Mouse (Mus musculus): ENCODE measurements at regions not wholly inside any gene's neighbourhood (a gene's known extent, or its start where the extent isn't known, plus 50 kb on each side); places are given as distances from the start of the nearest gene placed in this dataset.

GRCm38 (mm10) chr2:57617258-57617657, 379.8 kb downstream of the Gpd2 start:
- 97% methylated on average over 2 of the region's 2 CpGs for WGBS
- H3K27ac ChIP-seq (ENCODE audit: control insufficient read depth, insufficient read depth, low read length), result no peak overlapping the region
- H3K4me1 ChIP-seq (replicated peaks; ENCODE audit: control insufficient read depth, insufficient read depth, low read length), result no peaks in the 10 kb centered on the region
- H3K27me3 ChIP-seq (ENCODE audit: control insufficient read depth, insufficient read depth, low read length), result no peaks in the 10 kb centered on the region
- H3K4me3 ChIP-seq (ENCODE audit: control insufficient read depth, insufficient read depth, low read length), result no peak overlapping the region
- TF ChIP-seq CTCF (IDR thresholded peaks at IDR 0.05; ENCODE audit: borderline replicate concordance, control insufficient read depth, extremely low read depth, insufficient read depth, low read length, poor library complexity) (no peak), POLR2A (IDR thresholded peaks at IDR 0.05; ENCODE audit: control insufficient read depth, extremely low read depth, insufficient read depth, low read length, poor library complexity) (no peak)
- no peaks in the 10 kb centered on the region for H3K36me3 ChIP-seq (ENCODE audit: control insufficient read depth, insufficient read depth, low read length)
- no peak for DNase-seq

- Histone ChIP-seq H3K4me1 (replicated peaks; ENCODE audit: control insufficient read depth, insufficient read depth, low read length) (no peaks in the 10 kb centered on the region), H3K27me3 (ENCODE audit: control insufficient read depth, insufficient read depth, low read length) (no peaks in the 10 kb centered on the region), H3K4me3 (ENCODE audit: control insufficient read depth, insufficient read depth, low read length) (no peak overlapping the region), H3K27ac (ENCODE audit: control insufficient read depth, insufficient read depth, low read length) (no peak overlapping the region), H3K36me3 (ENCODE audit: control insufficient read depth, insufficient read depth, low read length) (no peaks in the 10 kb centered on the region)
- 62% methylated on average over 2 of the region's 2 CpGs for WGBS
- no peak for DNase-seq
- TF ChIP-seq CTCF (IDR thresholded peaks at IDR 0.05; ENCODE audit: borderline replicate concordance, control insufficient read depth, extremely low read depth, insufficient read depth, low read length, poor library complexity), result no peak
- TF ChIP-seq POLR2A (IDR thresholded peaks at IDR 0.05; ENCODE audit: control insufficient read depth, extremely low read depth, insufficient read depth, low read length, poor library complexity), result no peak
Measured at GRCm38 (mm10) chr2:57644117-57644516, 353.6 kb upstream of the Galnt5 start.

GRCm38 (mm10) chr2:57644541-57644940, 353.1 kb upstream of the Galnt5 start:
- no peaks in the 10 kb centered on the region for H3K4me1 ChIP-seq (replicated peaks; ENCODE audit: control insufficient read depth, insufficient read depth, low read length)
- no peaks in the 10 kb centered on the region for H3K27me3 ChIP-seq (ENCODE audit: control insufficient read depth, insufficient read depth, low read length)
- no peak for DNase-seq
- TF ChIP-seq POLR2A (IDR thresholded peaks at IDR 0.05; ENCODE audit: control insufficient read depth, extremely low read depth, insufficient read depth, low read length, poor library complexity), result no peak
- TF ChIP-seq CTCF (IDR thresholded peaks at IDR 0.05; ENCODE audit: borderline replicate concordance, control insufficient read depth, extremely low read depth, insufficient read depth, low read length, poor library complexity), result no peak
- H3K36me3 ChIP-seq (ENCODE audit: control insufficient read depth, insufficient read depth, low read length), result no peaks in the 10 kb centered on the region
- no peak overlapping the region for H3K27ac ChIP-seq (ENCODE audit: control insufficient read depth, insufficient read depth, low read length)
- H3K4me3 ChIP-seq (ENCODE audit: control insufficient read depth, insufficient read depth, low read length), result no peak overlapping the region
- WGBS, result 87% methylated on average over 2 of the region's 2 CpGs

GRCm38 (mm10) chr2:57649002-57649401, 348.7 kb upstream of the Galnt5 start:
- Histone ChIP-seq H3K36me3 (ENCODE audit: control insufficient read depth, insufficient read depth, low read length) (no peaks in the 10 kb centered on the region), H3K27me3 (ENCODE audit: control insufficient read depth, insufficient read depth, low read length) (no peaks in the 10 kb centered on the region), H3K27ac (ENCODE audit: control insufficient read depth, insufficient read depth, low read length) (no peak overlapping the region), H3K4me1 (replicated peaks; ENCODE audit: control insufficient read depth, insufficient read depth, low read length) (no peaks in the 10 kb centered on the region), H3K4me3 (ENCODE audit: control insufficient read depth, insufficient read depth, low read length) (no peak overlapping the region)
- TF ChIP-seq POLR2A (IDR thresholded peaks at IDR 0.05; ENCODE audit: control insufficient read depth, extremely low read depth, insufficient read depth, low read length, poor library complexity) (no peak), CTCF (IDR thresholded peaks at IDR 0.05; ENCODE audit: borderline replicate concordance, control insufficient read depth, extremely low read depth, insufficient read depth, low read length, poor library complexity) (no peak)
- WGBS, result 36% methylated on average over 4 of the region's 4 CpGs
- no peak for DNase-seq

- TF ChIP-seq CTCF (IDR thresholded peaks at IDR 0.05; ENCODE audit: borderline replicate concordance, control insufficient read depth, extremely low read depth, insufficient read depth, low read length, poor library complexity), result no peak
- TF ChIP-seq POLR2A (IDR thresholded peaks at IDR 0.05; ENCODE audit: control insufficient read depth, extremely low read depth, insufficient read depth, low read length, poor library complexity), result no peak
Measured at GRCm38 (mm10) chr2:57657409-57657808, 340.3 kb upstream of the Galnt5 start.

GRCm38 (mm10) chr2:57661838-57662237, 335.8 kb upstream of the Galnt5 start:
- WGBS, result 26% methylated on average over 1 of the region's 1 CpGs

More at GRCm38 (mm10) chr2:57657409-57657808, 340.3 kb upstream of the Galnt5 start:
- no peak overlapping the region for H3K27ac ChIP-seq (ENCODE audit: control insufficient read depth, insufficient read depth, low read length)
- WGBS, result 95% methylated on average over 4 of the region's 4 CpGs
- no peak for DNase-seq
- H3K36me3 ChIP-seq (ENCODE audit: control insufficient read depth, insufficient read depth, low read length), result no peaks in the 10 kb centered on the region
- no peak overlapping the region for H3K4me3 ChIP-seq (ENCODE audit: control insufficient read depth, insufficient read depth, low read length)
- no peaks in the 10 kb centered on the region for H3K27me3 ChIP-seq (ENCODE audit: control insufficient read depth, insufficient read depth, low read length)
- no peaks in the 10 kb centered on the region for H3K4me1 ChIP-seq (replicated peaks; ENCODE audit: control insufficient read depth, insufficient read depth, low read length)

More at GRCm38 (mm10) chr2:57661838-57662237, 335.8 kb upstream of the Galnt5 start:
- H3K4me1 ChIP-seq (replicated peaks; ENCODE audit: control insufficient read depth, insufficient read depth, low read length), result no peaks in the 10 kb centered on the region
- no peak overlapping the region for H3K27ac ChIP-seq (ENCODE audit: control insufficient read depth, insufficient read depth, low read length)
- no peak for DNase-seq
- no peak overlapping the region for H3K4me3 ChIP-seq (ENCODE audit: control insufficient read depth, insufficient read depth, low read length)
- no peak for TF ChIP-seq POLR2A (IDR thresholded peaks at IDR 0.05; ENCODE audit: control insufficient read depth, extremely low read depth, insufficient read depth, low read length, poor library complexity)
- TF ChIP-seq CTCF (IDR thresholded peaks at IDR 0.05; ENCODE audit: borderline replicate concordance, control insufficient read depth, extremely low read depth, insufficient read depth, low read length, poor library complexity), result no peak
- H3K36me3 ChIP-seq (ENCODE audit: control insufficient read depth, insufficient read depth, low read length), result no peaks in the 10 kb centered on the region
- H3K27me3 ChIP-seq (ENCODE audit: control insufficient read depth, insufficient read depth, low read length), result no peaks in the 10 kb centered on the region
